Mouse (Mus musculus) neural tube, embryonic 11.5 days (tissue): Measurements from ENCODE around the gene Golga2. TPM values are rescaled to one million over a fixed set of nuclear protein-coding genes. Genes with fewer than 3 reads are reported as not detected.
A peak's percentile ranks its signal among the peaks of the same experiment; 100 is the strongest.

Experiments
- ATAC-seq: fragments of 200-750 bp; cut with Nextera tagmentation; 2 replicates; pipeline ENCODE4 v1.8.0; 2017; ENCODE audit warnings: moderate number of reproducible peaks, mild to moderate bottlenecking, moderate TSS enrichment, moderate library complexity; ENCODE audit not compliant: insufficient read depth, low FRiP score, low TSS enrichment
- DNase-seq: peaks from one replicate; pipeline ENCODE4 v3.0.0-alpha.2; 2015; ENCODE audit warnings: low spot score
- H3K27ac ChIP-seq: fragments of 300-500 bp; sonication (generic); 2 replicates; pipeline ENCODE4 v1.5.1; 2014; ENCODE audit warnings: low read depth, mild to moderate bottlenecking, low read length
- H3K27me3 ChIP-seq: fragments of 300-500 bp; sonication (generic); 2 replicates; pipeline ENCODE4 v1.6.1; 2014; ENCODE audit warnings: mild to moderate bottlenecking, low read length, mixed read lengths; ENCODE audit not compliant: control insufficient read depth, insufficient read depth
- H3K36me3 ChIP-seq: fragments of 300-500 bp; sonication (generic); 2 replicates; pipeline ENCODE4 v1.6.1; 2014; ENCODE audit warnings: mild to moderate bottlenecking, low read length, moderate library complexity, mixed read lengths; ENCODE audit not compliant: control insufficient read depth, insufficient read depth
- H3K4me1 ChIP-seq: fragments of 300-500 bp; sonication (generic); 2 replicates; pipeline ENCODE4 v1.6.1; 2014; ENCODE audit warnings: low read length, mixed read lengths; ENCODE audit not compliant: control insufficient read depth, insufficient read depth
- H3K4me2 ChIP-seq: fragments of 300-500 bp; sonication (generic); 2 replicates; pipeline ENCODE4 v1.6.1; 2014; ENCODE audit warnings: low read depth, mild to moderate bottlenecking, moderate library complexity
- H3K4me3 ChIP-seq: fragments of 300-500 bp; sonication (generic); 2 replicates; pipeline ENCODE4 v1.5.1; 2014; ENCODE audit warnings: low read depth, low read length
- H3K9ac ChIP-seq: fragments of 300-500 bp; sonication (generic); 2 replicates; pipeline ENCODE4 v1.6.1; 2014; ENCODE audit warnings: mild to moderate bottlenecking, low read length
- H3K9me3 ChIP-seq: fragments of 300-500 bp; sonication (generic); 2 replicates; pipeline ENCODE4 v1.6.1; 2016; ENCODE audit warnings: low read length; ENCODE audit not compliant: control insufficient read depth
- WGBS: fragments of 180-500 bp; shearing (Covaris S2); extraction: QIAGEN DNeasy Blood & Tissue Kit; methylation state at CpG from one replicate; pipeline ENCODE4 v1.1.7; 2014; 5-methylcytosine and 5-hydroxymethylcytosine counted together
- polyA plus RNA-seq: library from polyadenylated mRNA; unstranded; fragments of >200 nt; fragmentation: Nextera tagmentation; extraction: Ambion mirVana; gene quantifications from 2 replicates; pipeline ENCODE4 v1.2.1, GENCODE M21; 2014

The Golga2 gene
- polyA plus RNA-seq, 1 experiment from 2014 or later = 22.1 TPM

DNA sequence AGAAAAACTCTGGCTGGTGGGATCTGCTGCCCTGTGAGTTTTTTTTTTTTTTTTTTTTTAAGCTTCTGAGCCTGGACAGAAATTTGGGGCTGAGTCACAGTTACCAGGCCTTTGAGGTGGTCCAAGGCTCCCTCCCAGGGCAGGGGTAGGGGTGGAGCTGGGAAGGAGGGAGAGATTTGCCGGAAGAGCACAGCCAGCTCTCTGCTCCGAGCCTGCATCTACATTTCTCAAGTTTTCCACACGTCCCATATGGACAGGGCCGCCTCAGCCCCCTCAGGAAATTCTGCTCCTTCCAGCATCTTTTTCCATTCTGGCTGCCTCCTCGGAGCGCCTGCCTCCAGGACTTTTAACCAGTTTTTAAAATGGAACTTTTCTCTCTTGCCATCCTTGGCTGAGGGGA lies 42.3 kb downstream of the Golga2 start:
- no peak overlapping the region for H3K9ac ChIP-seq
- DNase-seq (peak; percentile 27), ATAC-seq (no peak)
- no peaks in the 10 kb centered on the region for H3K27me3 ChIP-seq
- no peaks in the 10 kb centered on the region; the same call in 1 of the 2 replicates for H3K36me3 ChIP-seq
- no peak overlapping the region for H3K4me2 ChIP-seq
- WGBS = 39% methylated on average over 6 of the region's 6 CpGs
- H3K27ac ChIP-seq = no peak overlapping the region
- no peaks in the 10 kb centered on the region for H3K9me3 ChIP-seq
- H3K4me3 ChIP-seq = no peak overlapping the region
- peaks cover 8% of the 10 kb centered on the region for H3K4me1 ChIP-seq

DNA sequence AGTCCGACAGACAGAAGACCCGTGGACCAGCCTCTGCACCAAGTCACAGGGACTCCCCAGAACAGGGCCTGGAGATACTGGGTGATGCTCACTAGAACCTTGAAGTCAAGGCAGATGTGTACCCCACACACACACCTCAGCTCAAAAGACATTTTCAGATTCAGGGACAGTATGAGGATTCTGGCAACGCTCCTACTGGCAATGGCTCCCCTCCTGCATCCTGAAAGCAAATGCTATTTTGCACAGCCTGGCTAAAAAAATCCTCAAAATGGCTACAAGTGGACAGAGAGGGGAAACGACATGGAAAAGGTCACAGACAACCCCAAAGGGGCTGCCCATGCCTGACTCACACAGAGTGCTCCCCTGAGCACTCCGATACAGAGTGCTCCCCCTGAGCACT lies 45.0 kb downstream of the Golga2 start:
- Histone ChIP-seq H3K27ac (no peak overlapping the region), H3K27me3 (no peaks in the 10 kb centered on the region), H3K36me3 (peaks cover 2% of the 10 kb centered on the region; the same call in 1 of the 2 replicates), H3K9me3 (no peaks in the 10 kb centered on the region), H3K4me3 (no peak overlapping the region), H3K4me1 (peaks cover 8% of the 10 kb centered on the region), H3K9ac (no peak overlapping the region), H3K4me2 (no peak overlapping the region)
- no peak for ATAC-seq
- 86% methylated on average over 5 of the region's 5 CpGs for WGBS
- DNase-seq = no peak

DNA sequence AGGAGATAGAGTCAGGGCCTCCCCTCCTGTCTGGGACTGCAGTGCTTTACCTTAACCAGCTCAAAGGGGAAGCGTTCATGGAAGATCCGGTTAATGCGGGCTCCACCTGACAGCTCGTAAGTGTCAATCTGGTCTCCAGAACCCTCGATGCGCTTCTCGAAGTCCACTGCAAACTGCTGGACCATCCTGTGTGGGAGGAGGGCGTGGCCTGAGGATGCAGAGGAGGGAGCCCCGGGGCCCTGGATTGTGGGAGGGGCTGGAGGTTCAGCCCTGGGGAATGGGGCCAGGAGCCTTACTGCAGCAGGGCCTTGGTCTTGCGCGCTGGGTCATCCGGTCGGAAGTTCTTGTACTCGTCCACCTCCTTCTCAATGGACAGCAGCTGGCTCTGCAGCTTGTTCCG lies 48.7 kb downstream of the Golga2 start:
- Histone ChIP-seq H3K36me3 (peaks cover 2% of the 10 kb centered on the region; the same call in 1 of the 2 replicates), H3K4me3 (no peak overlapping the region), H3K4me2 (no peak overlapping the region), H3K9ac (no peak overlapping the region), H3K27me3 (no peaks in the 10 kb centered on the region; the same call in 1 of the 2 replicates), H3K4me1 (no peaks in the 10 kb centered on the region), H3K9me3 (no peaks in the 10 kb centered on the region), H3K27ac (no peak overlapping the region)
- 52% methylated on average over 15 of the region's 15 CpGs for WGBS
- DNase-seq = no peak
- no peak for ATAC-seq

DNA sequence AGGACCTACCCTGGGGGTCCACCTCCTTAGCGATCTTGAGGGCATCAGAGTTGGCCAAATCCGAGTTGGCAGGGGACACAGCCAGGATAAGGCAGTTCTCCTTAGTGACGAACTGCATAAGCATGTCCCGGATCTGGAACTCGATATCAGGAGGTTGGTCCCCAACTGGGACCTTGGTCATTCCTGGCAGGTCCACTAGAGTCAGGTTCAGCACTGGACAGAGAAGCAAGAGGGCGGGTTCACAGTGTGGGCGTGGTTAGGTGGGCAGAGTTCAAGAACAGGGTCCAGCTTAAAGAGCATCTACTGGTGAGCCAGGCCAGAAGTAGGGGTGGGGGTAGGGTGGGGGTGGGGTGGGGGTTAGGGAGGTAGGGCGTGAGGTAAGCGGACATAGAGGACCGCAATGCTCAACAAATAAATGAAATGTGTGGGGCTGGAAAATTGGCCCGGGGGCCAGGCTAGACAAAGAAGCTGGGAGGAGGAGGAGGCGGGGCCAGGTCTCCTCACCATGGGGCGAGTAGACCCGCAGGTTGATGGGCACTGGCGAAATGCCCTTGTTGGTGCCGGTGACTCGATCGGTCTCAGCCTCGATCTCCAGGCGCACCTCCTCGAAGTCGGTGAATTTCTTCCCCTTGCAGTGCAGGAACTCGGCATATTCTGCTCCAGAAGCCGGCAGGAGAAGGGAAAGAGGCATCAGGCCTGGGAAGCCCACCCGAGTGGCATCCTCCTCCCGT lies 52.9 kb downstream of the Golga2 start:
- H3K4me3 ChIP-seq = no peak overlapping the region
- no peaks in the 10 kb centered on the region; the same call in 1 of the 2 replicates for H3K27me3 ChIP-seq
- no peak overlapping the region for H3K4me2 ChIP-seq
- H3K9me3 ChIP-seq = no peaks in the 10 kb centered on the region
- WGBS = 36% methylated on average over 26 of the region's 26 CpGs
- peaks cover 2% of the 10 kb centered on the region; the same call in 1 of the 2 replicates for H3K36me3 ChIP-seq
- DNase-seq (no peak), ATAC-seq (no peak)
- H3K4me1 ChIP-seq = no peaks in the 10 kb centered on the region
- no peak overlapping the region for H3K27ac ChIP-seq
- no peak overlapping the region for H3K9ac ChIP-seq

DNA sequence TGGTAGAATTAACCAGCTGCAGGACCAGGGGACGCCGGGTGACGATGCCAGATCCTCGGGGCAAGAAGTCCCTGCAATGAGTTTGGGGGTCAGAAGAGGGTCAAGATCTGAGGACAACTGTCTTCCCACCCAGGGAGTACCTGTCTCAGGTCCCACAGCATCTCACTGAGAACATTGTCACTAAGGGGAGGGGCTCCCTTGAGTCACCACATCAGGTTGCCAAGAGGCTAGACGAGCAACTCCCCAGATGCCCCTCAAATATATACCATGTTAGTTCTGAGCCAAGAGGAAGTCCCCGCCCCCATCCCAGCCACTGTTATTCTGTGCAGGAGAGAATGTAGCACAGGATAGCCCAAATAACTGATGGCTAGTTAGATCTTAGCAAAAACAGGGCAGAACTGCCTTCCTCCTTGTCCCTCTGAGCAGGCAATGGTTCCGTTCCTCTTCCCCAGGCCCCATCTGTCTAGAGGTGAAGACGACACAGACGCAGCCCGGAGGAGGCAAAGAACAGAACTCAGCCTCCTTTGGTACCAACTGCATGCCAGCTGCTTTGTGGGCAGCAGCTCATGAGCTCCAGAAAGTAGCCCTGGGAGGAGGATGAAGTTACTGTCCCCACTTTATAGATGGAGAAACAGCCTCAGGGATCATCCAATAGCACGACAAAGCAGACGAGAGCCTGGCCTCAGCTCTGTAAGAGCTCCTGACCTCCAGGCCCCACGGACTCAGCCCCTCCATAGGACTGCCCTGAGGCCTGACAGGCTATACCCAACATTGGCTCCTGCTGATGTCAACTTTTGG lies 53.9 kb downstream of the Golga2 start:
- H3K4me2 ChIP-seq = no peak overlapping the region
- 83% methylated on average over 13 of the region's 13 CpGs for WGBS
- H3K27me3 ChIP-seq = no peaks in the 10 kb centered on the region; the same call in 1 of the 2 replicates
- ATAC-seq (no peak), DNase-seq (no peak)
- no peak overlapping the region for H3K27ac ChIP-seq
- H3K9me3 ChIP-seq = no peaks in the 10 kb centered on the region
- no peak overlapping the region for H3K4me3 ChIP-seq
- no peak overlapping the region for H3K9ac ChIP-seq
- H3K36me3 ChIP-seq = no peaks in the 10 kb centered on the region
- no peaks in the 10 kb centered on the region for H3K4me1 ChIP-seq

DNA sequence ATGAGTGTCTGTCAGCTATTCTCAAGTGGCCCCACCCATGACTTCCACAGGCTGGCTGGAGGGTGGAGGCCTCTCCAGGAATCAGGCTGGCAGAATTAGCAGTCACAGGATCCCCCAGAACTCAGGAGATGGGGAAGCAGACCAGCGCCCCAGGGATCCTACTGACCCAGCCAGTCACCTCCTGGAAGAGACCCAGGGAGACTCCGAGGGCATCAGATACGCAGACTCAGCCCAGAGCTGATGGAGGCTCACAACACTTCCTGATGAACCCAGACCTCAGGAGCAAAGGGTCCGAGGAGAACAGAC lies 54.4 kb downstream of the Golga2 start:
- DNase-seq = no peak
- Histone ChIP-seq H3K4me1 (no peaks in the 10 kb centered on the region), H3K4me3 (no peak overlapping the region), H3K9me3 (no peaks in the 10 kb centered on the region), H3K9ac (no peak overlapping the region), H3K27ac (no peak overlapping the region), H3K27me3 (no peaks in the 10 kb centered on the region; the same call in 1 of the 2 replicates), H3K4me2 (no peak overlapping the region), H3K36me3 (no peaks in the 10 kb centered on the region)
- no peak for ATAC-seq
- 87% methylated on average over 4 of the region's 4 CpGs for WGBS

DNA sequence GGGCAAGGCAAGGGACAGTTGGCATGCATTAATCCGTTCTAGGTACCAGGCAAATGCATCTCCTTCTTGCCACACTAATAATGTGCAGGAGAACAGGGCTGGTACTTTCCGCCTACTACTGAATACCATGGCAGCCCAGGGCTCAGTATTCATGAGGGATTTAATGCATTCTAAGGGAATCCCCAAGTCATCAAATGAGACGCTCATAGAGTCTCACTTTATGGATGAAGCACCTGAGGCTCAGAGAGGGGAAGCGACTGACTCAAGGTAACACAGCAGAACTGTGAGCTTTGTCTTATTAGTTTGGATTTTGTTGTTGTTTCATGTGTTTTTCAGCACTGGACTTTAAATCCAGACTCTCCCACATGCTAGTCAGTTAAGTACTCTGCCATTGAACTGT lies 54.9 kb downstream of the Golga2 start:
- no peak overlapping the region for H3K27ac ChIP-seq
- no peak for ATAC-seq
- H3K9ac ChIP-seq = no peak overlapping the region
- WGBS = 80% methylated on average over 4 of the region's 4 CpGs
- H3K4me1 ChIP-seq = no peaks in the 10 kb centered on the region
- no peaks in the 10 kb centered on the region for H3K36me3 ChIP-seq
- H3K27me3 ChIP-seq = no peaks in the 10 kb centered on the region; the same call in 1 of the 2 replicates
- no peak overlapping the region for H3K4me3 ChIP-seq
- H3K4me2 ChIP-seq = no peak overlapping the region
- H3K9me3 ChIP-seq = no peaks in the 10 kb centered on the region
- no peak for DNase-seq

DNA sequence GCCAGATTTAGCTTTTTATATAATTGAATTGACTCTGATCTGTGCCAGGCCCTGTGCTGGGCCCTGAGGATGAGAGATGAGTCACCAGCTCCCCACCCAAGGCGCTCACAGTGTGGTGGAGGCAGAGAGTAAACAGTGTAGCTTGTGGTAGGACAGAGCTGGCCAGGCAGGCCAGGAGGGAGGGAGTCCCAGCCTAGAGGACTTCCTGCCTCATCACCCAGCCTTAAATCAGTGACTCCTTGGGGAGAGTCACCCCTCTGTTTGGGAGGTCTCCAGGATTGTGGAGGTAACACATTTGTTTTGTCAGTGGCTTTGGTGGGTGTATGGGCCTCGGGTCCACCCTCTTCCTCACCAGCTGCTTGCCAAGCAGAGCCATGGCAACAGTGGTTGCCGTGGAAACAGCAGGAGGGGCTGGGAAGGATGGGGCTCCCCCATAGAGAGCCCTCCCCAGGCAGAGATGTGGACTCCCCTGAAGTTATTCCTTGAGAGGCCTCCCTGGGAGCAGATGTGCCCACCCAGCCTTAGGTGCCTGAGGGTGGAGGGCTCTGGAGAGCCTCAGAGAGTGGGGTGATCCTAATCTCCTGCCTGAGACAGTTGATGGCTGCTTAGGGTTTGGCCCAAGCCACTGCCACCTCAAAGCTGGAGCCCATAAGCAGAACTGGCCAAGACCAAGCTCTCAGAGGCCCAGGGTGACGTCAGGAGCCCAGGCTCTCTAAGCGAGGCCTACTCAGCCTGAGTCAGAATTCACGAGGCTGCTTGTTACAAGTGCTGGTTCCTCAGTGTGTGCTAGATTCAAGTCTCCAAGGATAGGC lies 55.6 kb downstream of the Golga2 start:
- no peaks in the 10 kb centered on the region for H3K9me3 ChIP-seq
- H3K27ac ChIP-seq = no peak overlapping the region
- ATAC-seq = no peak
- no peak overlapping the region for H3K4me3 ChIP-seq
- no peaks in the 10 kb centered on the region for H3K36me3 ChIP-seq
- DNase-seq = no peak
- H3K27me3 ChIP-seq = no peaks in the 10 kb centered on the region; the same call in 1 of the 2 replicates
- H3K9ac ChIP-seq = no peak overlapping the region
- 70% methylated on average over 6 of the region's 6 CpGs for WGBS
- H3K4me1 ChIP-seq = no peaks in the 10 kb centered on the region
- H3K4me2 ChIP-seq = no peak overlapping the region
